In genomic region chr2:122161542-122161941, GRCm38 (mm10) we compare ENCODE assay signal across 14 mouse cellular contexts. TPM values are rescaled to one million over a fixed set of nuclear protein-coding genes. Genes with fewer than 3 reads are reported as not detected.
DNase-seq lines count a peak whose midpoint lies in the region; ATAC-seq lines count a peak whose summit lies in the region.
"Had no signal": no experiment of that assay in that cellular context is flagged by ENCODE, and none has a peak within 500 bp of the region (broad histone marks: within the 10 kb centered on the region; RNA-seq: fewer than 3 reads in every experiment).

No protein-coding gene starts in this region.

- H3K9me3 ChIP-seq in heart, embryonic 10.5 days = no peaks in the 10 kb centered on the region
- H3K9me3 ChIP-seq in lung, embryonic 15.5 days = no peaks in the 10 kb centered on the region
- H3K9me3 ChIP-seq: hindbrain, embryonic 15.5 days; limb, embryonic 12.5 days had no signal

- WGBS in heart, embryonic 10.5 days = 17% methylated on average over 4 of the region's 4 CpGs
- 27% methylated on average over 4 of the region's 4 CpGs for WGBS in lung, embryonic 15.5 days
- WGBS in macrophage (ENCODE audit: missing documents) = 21% methylated on average over 4 of the region's 4 CpGs

- H3K36me3 ChIP-seq in heart, embryonic 10.5 days = no peaks in the 10 kb centered on the region
- H3K36me3 ChIP-seq in lung, embryonic 15.5 days = no peaks in the 10 kb centered on the region
- H3K36me3 ChIP-seq in macrophage (ENCODE audit: inconsistent target) = no peaks in the 10 kb centered on the region
- H3K36me3 ChIP-seq: hindbrain, embryonic 15.5 days; limb, embryonic 12.5 days had no signal

- no peak overlapping the region for H3K9ac ChIP-seq in lung, embryonic 15.5 days
- H3K9ac ChIP-seq: hindbrain, embryonic 15.5 days; limb, embryonic 12.5 days had no signal

- peaks cover 19% of the 10 kb centered on the region for H3K4me1 ChIP-seq in heart, embryonic 10.5 days
- peaks cover 18% of the 10 kb centered on the region; the same call in 1 of the 2 replicates for H3K4me1 ChIP-seq in lung, embryonic 15.5 days
- H3K4me1 ChIP-seq: hindbrain, embryonic 15.5 days had no signal

- DNase-seq in heart, embryonic 10.5 days (ENCODE audit: low spot score) = peak; percentile 67
- DNase-seq in heart, postnatal 36 days = no peak
- no peak for DNase-seq in lung, postnatal 36 days
- DNase-seq in R1 (ENCODE audit: low read depth, low spot score) = peak; percentile 45
- no peak for DNase-seq in right cerebral cortex, postnatal 25 days
- DNase-seq in cerebellum, adult 18-20 months = no peak
- DNase-seq: adrenal gland, postnatal 25 days; cerebellum, postnatal 10 days had no signal

- ATAC-seq in lung, embryonic 15.5 days (ENCODE audit: borderline replicate concordance, extremely low read depth, low FRiP score, low TSS enrichment) = peak; percentile 43; the same call in 1 of the 2 replicates

- peak overlapping the region; percentile 47; the same call in 1 of the 2 replicates for H3K27ac ChIP-seq in heart, embryonic 10.5 days
- no peak overlapping the region for H3K27ac ChIP-seq in lung, embryonic 15.5 days
- H3K27ac ChIP-seq in macrophage = peak overlapping the region; percentile 99
- H3K27ac ChIP-seq: hindbrain, embryonic 15.5 days; limb, embryonic 12.5 days had no signal

- H3K4me3 ChIP-seq in heart, embryonic 10.5 days = no peak overlapping the region
- no peak overlapping the region for H3K4me3 ChIP-seq in lung, embryonic 15.5 days
- no peak overlapping the region for H3K4me3 ChIP-seq in macrophage (ENCODE audit: inconsistent target)
- H3K4me3 ChIP-seq: erythroblast, embryonic 14.5 days; hindbrain, embryonic 15.5 days; limb, embryonic 12.5 days had no signal

- H3K27me3 ChIP-seq in heart, embryonic 10.5 days (ENCODE audit: insufficient read depth, poor library complexity, severe bottlenecking) = no peaks in the 10 kb centered on the region
- H3K27me3 ChIP-seq in lung, embryonic 15.5 days = no peaks in the 10 kb centered on the region
- H3K27me3 ChIP-seq: hindbrain, embryonic 15.5 days; limb, embryonic 12.5 days had no signal

- H3K79me2 ChIP-seq in macrophage (ENCODE audit: inconsistent target) = no peaks in the 10 kb centered on the region

- H3K4me2 ChIP-seq in lung, embryonic 15.5 days = no peak overlapping the region
- H3K4me2 ChIP-seq: hindbrain, embryonic 15.5 days; limb, embryonic 12.5 days had no signal

- intact Hi-C loops in heart, postnatal 36 days (cut with DNase I) = loop anchor here (2.0 kb wide), 2 partner anchors 15 to 43 kb away; partner anchors contain the start of genes B2m and Spg11

RNA-seq across cellular contexts. Expression of gene Trim69, which starts 1.0 kb away (rescaled TPM):
- 0.11 TPM in 1 of 2 replicates, not detected in the other for polyA plus RNA-seq in heart, embryonic 10.5 days (2016; fragmentation: Nextera tagmentation; extraction: Ambion mirVana)
- total RNA-seq in heart, postnatal 36 days (2021) = under 1 TPM in 1 of 2 experiments, not detected in 1; 0.14 TPM
- 0.11 TPM in 1 of 2 replicates, not detected in the other for polyA plus RNA-seq in lung, embryonic 15.5 days (2015; fragmentation: Nextera tagmentation; extraction: Ambion mirVana)
- total RNA-seq in macrophage (2018; cell fraction: chromatin; rRNA removed) = 1 to 10 TPM in 3 of 26 experiments, under 1 TPM in 15, not detected in 8; 0.40 to 1.2 (median 0.59) TPM
- under 1 TPM in 10 of 26 experiments, not detected in 16; 0.07 to 0.18 (median 0.14) TPM for total RNA-seq in macrophage (2018; cell fraction: cytosol; rRNA removed)
- total RNA-seq in macrophage (2018; cell fraction: nucleus; rRNA removed) = 1 to 10 TPM in 4 of 26 experiments, under 1 TPM in 14, not detected in 8; 0.23 to 3.9 (median 0.67) TPM
- 0.07 to 0.12 TPM in 2 of 3 replicates, not detected in the other for polyA plus RNA-seq in macrophage (2018)
- total RNA-seq: adrenal gland, postnatal 25 days had no signal
- polyA plus RNA-seq: erythroblast, embryonic 14.5 days; hindbrain, embryonic 15.5 days; limb, embryonic 12.5 days had no signal

RNA-seq across cellular contexts. Expression of gene B2m, which starts 14.1 kb away (rescaled TPM):
- polyA plus RNA-seq in heart, embryonic 10.5 days (2016; fragmentation: Nextera tagmentation; extraction: Ambion mirVana) = 143 and 154 TPM in 2 replicates
- 100 to 1,000 TPM; 162 to 248 TPM for total RNA-seq in heart, postnatal 36 days (2021)
- polyA plus RNA-seq in lung, embryonic 15.5 days (2015; fragmentation: Nextera tagmentation; extraction: Ambion mirVana) = 350 and 374 TPM in 2 replicates
- 100 to 1,000 TPM; 129 to 428 (median 238) TPM for total RNA-seq in macrophage (2018; cell fraction: chromatin; rRNA removed)
- over 10,000 TPM in 11 of 26 experiments, 1,000 to 10,000 TPM in 15; 6,005 to 14,077 (median 8,481) TPM for total RNA-seq in macrophage (2018; cell fraction: cytosol; rRNA removed)
- total RNA-seq in macrophage (2018; cell fraction: nucleus; rRNA removed) = 1,000 to 10,000 TPM in 24 of 26 experiments, 100 to 1,000 TPM in 2; 695 to 5,289 (median 2,340) TPM
- polyA plus RNA-seq in macrophage (2018) = 8,759 to 13,911 TPM (median 12,544 TPM) in 3 replicates

RNA-seq across cellular contexts. Expression of gene Patl2, which starts 24.4 kb away (rescaled TPM):
- polyA plus RNA-seq in heart, embryonic 10.5 days (2016; fragmentation: Nextera tagmentation; extraction: Ambion mirVana) = 0.05 TPM in 1 of 2 replicates, not detected in the other
- not detected for total RNA-seq in heart, postnatal 36 days (2021)
- polyA plus RNA-seq in lung, embryonic 15.5 days (2015; fragmentation: Nextera tagmentation; extraction: Ambion mirVana) = not detected in 2 replicates
- under 1 TPM in 18 of 26 experiments, not detected in 8; 0.28 to 0.65 (median 0.45) TPM for total RNA-seq in macrophage (2018; cell fraction: chromatin; rRNA removed)
- total RNA-seq in macrophage (2018; cell fraction: cytosol; rRNA removed) = 1 to 10 TPM in 1 of 26 experiments, under 1 TPM in 25; 0.30 to 1.0 (median 0.58) TPM
- 1 to 10 TPM in 6 of 26 experiments, under 1 TPM in 18, not detected in 2; 0.17 to 1.6 (median 0.72) TPM for total RNA-seq in macrophage (2018; cell fraction: nucleus; rRNA removed)
- polyA plus RNA-seq in macrophage (2018) = 0.40 to 0.81 TPM in 2 of 3 replicates, not detected in the other
- total RNA-seq: adrenal gland, postnatal 25 days had no signal
- polyA plus RNA-seq: erythroblast, embryonic 14.5 days; hindbrain, embryonic 15.5 days; limb, embryonic 12.5 days; urinary bladder, adult 2 months had no signal

RNA-seq across cellular contexts. Expression of gene Terb2, which starts 24.5 kb away (rescaled TPM):
- not detected in 2 replicates for polyA plus RNA-seq in heart, embryonic 10.5 days (2016; fragmentation: Nextera tagmentation; extraction: Ambion mirVana)
- not detected for total RNA-seq in heart, postnatal 36 days (2021)
- not detected in 2 replicates for polyA plus RNA-seq in lung, embryonic 15.5 days (2015; fragmentation: Nextera tagmentation; extraction: Ambion mirVana)
- not detected for total RNA-seq in macrophage (2018; cell fraction: chromatin; rRNA removed)
- not detected for total RNA-seq in macrophage (2018; cell fraction: cytosol; rRNA removed)
- not detected for total RNA-seq in macrophage (2018; cell fraction: nucleus; rRNA removed)
- polyA plus RNA-seq in macrophage (2018) = not detected in 3 replicates
- total RNA-seq: adrenal gland, postnatal 25 days had no signal
- polyA plus RNA-seq: erythroblast, embryonic 14.5 days; limb, embryonic 12.5 days; urinary bladder, adult 2 months had no signal

RNA-seq across cellular contexts. Expression of gene Spg11, which starts 43.4 kb away (rescaled TPM):
- 8.2 and 8.8 TPM in 2 replicates for polyA plus RNA-seq in heart, embryonic 10.5 days (2016; fragmentation: Nextera tagmentation; extraction: Ambion mirVana)
- 10 to 100 TPM; 10.7 to 11.0 TPM for total RNA-seq in heart, postnatal 36 days (2021)
- 8.8 and 10.2 TPM in 2 replicates for polyA plus RNA-seq in lung, embryonic 15.5 days (2015; fragmentation: Nextera tagmentation; extraction: Ambion mirVana)
- 100 to 1,000 TPM in 15 of 26 experiments, 10 to 100 TPM in 11; 29.8 to 172 (median 109) TPM for total RNA-seq in macrophage (2018; cell fraction: chromatin; rRNA removed)
- 10 to 100 TPM; 22.1 to 40.1 (median 33.4) TPM for total RNA-seq in macrophage (2018; cell fraction: cytosol; rRNA removed)
- 10 to 100 TPM; 34.1 to 97.6 (median 68.8) TPM for total RNA-seq in macrophage (2018; cell fraction: nucleus; rRNA removed)
- polyA plus RNA-seq in macrophage (2018) = 19.6 to 24.9 TPM (median 23.6 TPM) in 3 replicates

Comparison
In these comparisons a context has a peak if more than half of its experiments do, and no peak if none do; other contexts are left out.
1. DNase-seq: peak in heart, embryonic 10.5 days (single experiment) and R1 (single experiment); none in heart, postnatal 36 days (0 of 2), lung, postnatal 36 days (single experiment), right cerebral cortex, postnatal 25 days (single experiment) and cerebellum, adult 18-20 months (0 of 2).
2. RNA of gene B2m, which starts 14.1 kb away (polyA plus RNA-seq): 8,759 to 13,911 TPM in macrophage; 350 to 374 TPM in lung, embryonic 15.5 days and 143 to 154 TPM in heart, embryonic 10.5 days; every median in the first group is over 10 times any median in the second.